Mouse (Mus musculus) adrenal gland (tissue): ENCODE measurements around the gene Kazn.

ENCODE experiments used
- intact Hi-C: fragments of 180-260 bp; cut with DNase I; formaldehyde crosslinking; loops from one replicate; pipeline ENCODE4 v1.15.1; 2025

Gene Kazn

DNA sequence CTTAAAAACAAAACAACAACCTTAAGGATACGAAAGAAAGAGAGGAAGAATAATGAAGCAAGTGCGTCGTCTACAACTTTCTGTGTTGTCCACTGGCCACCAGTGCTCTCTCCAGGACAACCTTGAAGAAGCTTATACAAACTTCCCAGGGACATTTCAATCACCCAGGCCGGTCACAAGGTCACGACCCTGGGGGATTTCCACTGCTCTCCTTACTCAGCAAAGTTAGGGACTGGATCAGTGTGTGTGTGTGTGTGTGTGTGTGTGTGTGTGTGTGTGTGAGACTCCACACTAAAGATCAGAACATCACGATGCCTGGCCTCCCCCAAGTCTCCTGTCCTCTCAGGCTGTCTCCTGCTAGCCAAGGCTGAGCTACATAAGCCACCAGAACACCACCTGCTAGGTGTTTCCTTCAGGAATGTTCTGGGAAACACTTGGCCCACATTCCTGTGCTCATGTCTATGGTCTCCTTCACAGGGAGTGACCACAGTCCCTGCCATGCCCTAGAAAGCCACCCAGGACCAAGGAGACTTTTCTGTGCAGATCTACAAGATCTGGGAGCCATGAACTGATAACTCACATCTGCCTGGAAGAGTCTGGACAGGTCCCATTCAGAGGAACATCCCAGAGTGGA, 3.7 kb upstream of the Kazn start:
- intact Hi-C loops: loop anchor here (5.0 kb wide), 1 partner anchor 51 kb away; no protein-coding TSS in a partner anchor

- intact Hi-C loops: loop anchor here (5.0 kb wide), 1 partner anchor 50 kb away; no protein-coding TSS in a partner anchor
These were observed 3.0 kb upstream of the Kazn start for GRCm38 (mm10) chr4:142242164-142242563.

DNA sequence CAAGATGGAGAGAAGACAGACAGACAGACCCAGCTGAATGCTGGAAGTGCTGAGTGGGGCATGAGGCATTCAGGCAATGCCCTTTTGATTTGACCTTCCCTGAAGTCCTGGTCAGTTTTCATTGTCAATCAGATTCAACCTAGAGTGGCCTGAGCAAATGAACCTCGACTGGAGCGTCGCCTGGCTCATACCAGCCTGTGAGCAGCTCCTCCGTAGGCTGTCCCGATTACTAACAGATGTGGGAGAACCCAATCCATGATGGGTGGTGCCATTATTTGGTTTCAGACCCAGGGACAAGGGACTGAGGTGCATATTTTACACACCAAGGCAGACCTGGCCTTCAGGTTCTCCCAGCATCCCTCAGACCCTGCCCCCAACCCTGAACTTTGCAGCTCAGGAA, 1.7 kb upstream of the Kazn start:
- intact Hi-C loops: loop anchor here (5.0 kb wide), 1 partner anchor 49 kb away; no protein-coding TSS in a partner anchor

- intact Hi-C loops: no loop called here
These were observed 538 bp downstream of the Kazn start for GRCm38 (mm10) chr4:142238486-142239239.

- intact Hi-C loops: no loop called here
These were observed 1.2 kb downstream of the Kazn start for GRCm38 (mm10) chr4:142238041-142238440.

DNA sequence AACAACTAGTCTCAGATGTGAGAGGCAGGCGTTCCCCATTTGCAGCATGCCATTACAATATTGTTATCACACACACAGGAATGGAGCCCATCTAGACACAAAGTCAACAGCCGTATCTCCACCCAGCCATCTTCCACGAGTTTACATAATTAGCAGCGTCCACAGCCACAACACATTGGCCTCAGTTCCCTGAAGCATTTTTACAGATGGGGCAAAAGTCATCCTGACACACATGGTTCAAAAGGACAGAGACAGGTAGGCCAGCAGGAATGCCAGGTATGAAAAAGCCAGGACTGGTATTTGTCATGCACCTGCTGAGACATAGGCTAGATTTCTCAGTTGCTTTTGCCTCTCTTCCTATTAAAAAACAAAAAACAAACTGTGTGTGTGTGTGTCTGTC, 2.5 kb downstream of the Kazn start:
- intact Hi-C loops: no loop called here

DNA sequence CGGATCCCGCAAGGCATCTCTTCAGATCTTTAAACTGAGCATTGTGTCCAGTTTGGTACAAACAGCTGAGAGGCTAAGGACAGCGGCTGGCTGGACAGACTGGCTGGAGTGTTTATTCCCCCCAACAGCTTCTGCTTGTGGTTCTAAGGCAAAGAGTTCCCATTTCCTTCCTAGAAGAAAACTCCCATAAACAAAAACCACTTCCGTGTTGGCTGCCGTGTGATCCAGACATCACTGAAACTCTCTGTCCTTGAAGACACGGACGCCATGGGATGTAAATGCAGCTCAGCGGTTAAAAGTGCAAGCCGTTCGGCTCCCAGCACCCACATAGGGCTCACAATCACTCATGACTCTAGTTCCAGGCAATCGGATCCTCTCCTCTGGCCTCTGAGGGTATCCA, 3.8 kb downstream of the Kazn start:
- intact Hi-C loops: no loop called here

DNA sequence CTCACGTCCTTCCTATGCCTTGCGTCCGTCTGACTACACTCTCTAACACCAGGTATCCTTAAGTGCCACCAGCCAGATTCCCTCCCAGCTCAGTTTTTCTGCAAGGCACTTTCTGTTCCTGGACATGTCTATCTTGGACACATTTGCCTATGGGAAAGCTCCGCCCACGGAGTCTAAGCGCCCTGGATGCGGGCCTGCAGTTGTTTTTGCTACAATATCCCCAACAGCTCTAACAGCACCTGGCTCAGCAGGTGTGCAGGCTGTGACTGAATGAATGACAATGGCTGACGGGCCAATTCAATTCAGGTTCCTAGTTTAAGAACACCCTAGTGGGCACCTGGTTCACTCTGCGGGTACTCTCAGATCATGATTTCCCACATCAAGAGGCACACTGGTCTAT, 4.4 kb downstream of the Kazn start:
- intact Hi-C loops: no loop called here

DNA sequence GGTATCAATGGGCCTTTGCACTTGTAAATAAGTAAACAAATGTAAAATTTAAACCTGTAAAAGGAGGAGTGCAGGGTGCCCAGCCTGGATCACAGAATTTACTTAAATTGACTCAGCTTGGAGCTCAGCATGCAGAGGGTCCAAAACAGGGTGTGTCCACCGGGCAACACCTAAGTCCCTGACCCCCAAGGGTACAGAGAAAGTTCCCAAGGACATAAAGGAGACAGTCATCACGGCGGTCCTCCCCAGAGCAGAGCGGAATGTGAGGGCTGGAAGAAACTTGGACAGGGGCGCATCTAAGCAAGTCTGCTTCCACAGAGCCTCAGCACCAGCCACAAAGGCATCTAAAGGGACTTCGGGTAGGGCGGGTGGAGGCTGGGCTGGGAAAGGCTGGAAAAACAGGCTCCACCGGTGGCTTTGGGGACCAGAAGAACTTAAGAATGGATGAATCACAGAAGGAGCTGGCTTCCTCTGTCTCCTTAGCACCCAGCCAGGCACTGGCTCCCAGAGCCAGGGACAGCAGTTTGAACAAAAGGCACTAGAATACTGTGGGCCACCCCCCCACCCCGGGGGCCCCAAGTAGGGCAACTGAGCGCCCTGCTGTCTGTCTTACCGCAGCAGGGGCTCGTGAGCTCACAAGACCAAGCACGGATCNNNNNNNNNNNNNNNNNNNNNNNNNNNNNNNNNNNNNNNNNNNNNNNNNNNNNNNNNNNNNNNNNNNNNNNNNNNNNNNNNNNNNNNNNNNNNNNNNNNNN, 10.2 kb downstream of the Kazn start:
- intact Hi-C loops: no loop called here

GRCm38 (mm10) chr4:142223898-142224645, 15.1 kb downstream of the Kazn start:
- intact Hi-C loops: no loop called here

DNA sequence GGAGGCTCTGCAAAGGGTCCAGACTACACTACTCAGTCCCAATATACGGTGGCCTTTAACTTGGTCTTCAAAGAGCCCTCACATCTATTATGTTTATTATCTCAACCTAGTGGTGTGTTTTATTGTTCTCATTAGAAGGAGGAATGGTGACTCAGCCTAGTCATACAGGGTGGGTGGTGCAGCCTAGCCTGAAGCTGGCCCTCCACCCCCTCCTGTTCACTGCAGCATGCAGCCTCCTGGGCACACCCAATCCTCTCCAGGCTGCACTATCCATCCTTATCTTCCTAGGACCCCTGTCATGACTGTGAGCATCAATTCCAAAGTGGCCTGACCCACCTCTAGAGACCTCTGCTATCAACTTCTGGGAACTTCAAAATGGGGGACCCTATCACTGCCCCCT, 16.8 kb downstream of the Kazn start:
- intact Hi-C loops: no loop called here

DNA sequence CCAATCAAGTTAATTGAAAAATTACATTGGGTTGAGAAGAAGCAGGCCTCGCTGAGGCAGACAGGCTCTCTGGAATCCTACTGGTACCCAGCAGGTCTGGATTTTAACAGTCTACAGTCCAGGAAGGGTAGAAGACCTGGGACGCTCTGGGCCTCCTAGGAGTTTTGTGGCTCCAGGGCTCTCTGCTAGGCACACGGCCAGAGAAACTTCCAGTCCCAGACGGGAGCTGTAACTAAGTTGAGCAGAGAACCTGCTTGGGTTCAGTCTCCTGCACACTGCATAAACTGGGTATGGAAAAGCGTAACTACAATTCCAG, 17.5 kb downstream of the Kazn start:
- intact Hi-C loops: no loop called here

- intact Hi-C loops: no loop called here
These were observed 18.0 kb downstream of the Kazn start for GRCm38 (mm10) chr4:142221025-142221756.

DNA sequence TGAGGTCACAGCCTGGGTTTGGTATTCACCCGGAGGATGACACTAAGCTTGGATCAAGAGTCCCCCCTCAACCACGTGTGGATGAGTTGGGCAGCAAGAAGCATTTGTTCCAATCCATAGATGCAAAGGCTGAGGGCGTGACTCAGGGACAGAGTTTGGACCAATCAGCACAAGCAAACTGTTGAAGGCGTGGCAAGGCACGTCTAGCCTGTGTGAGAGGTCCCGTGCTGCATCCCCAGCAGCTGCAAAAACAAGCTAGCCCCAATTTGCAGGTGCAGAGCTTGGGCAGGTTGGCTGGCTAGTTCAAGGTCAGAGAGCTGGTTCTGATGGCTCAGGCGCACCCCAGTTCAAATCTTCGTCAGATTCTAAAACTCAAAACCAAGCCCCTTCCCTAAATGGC, 20.2 kb downstream of the Kazn start:
- intact Hi-C loops: no loop called here

- intact Hi-C loops: no loop called here
These were observed 22.2 kb downstream of the Kazn start for GRCm38 (mm10) chr4:142217048-142217447.

GRCm38 (mm10) chr4:142215760-142216159, 23.4 kb downstream of the Kazn start:
- intact Hi-C loops: no loop called here

DNA sequence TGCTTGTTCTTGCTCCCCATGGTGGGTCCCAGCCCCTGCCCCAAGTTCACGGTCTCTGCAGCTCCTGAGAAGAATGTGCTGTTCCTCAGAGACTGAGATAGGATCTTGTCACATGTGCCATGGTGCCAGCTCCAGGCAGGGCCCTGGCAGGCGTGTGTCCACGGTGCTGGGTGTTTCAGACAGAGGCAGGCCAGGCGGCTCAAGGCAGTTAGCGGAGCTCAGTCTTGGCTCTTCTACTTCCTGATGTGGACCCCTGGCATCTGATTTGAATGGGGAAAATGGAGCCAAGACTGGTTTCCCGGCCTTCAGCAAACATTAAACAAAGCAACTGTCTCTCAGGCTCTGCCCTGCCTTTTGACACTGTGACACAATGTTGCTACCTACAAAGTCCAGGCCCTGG, 24.7 kb downstream of the Kazn start:
- intact Hi-C loops: no loop called here

DNA sequence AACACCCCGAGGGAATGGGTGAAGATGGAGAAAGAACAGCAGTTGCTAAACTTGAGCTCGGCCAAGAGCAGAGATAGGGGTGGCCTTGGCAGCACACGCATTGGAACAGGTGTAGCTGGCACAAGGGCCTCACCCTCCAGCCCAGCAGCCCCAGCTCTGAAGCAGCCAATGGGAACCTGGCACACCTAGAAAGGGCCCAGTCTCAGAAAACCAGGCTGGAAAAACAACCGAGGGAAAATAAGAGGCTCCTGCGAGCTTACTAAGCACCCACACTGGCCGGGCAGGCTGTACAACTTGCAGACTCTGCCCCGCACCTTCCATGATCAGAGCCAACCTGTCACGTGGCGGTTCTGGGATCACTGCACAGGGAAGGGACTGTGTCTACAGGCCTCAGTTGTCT, 26.8 kb downstream of the Kazn start:
- intact Hi-C loops: no loop called here

- intact Hi-C loops: no loop called here
These were observed 29.3 kb downstream of the Kazn start for GRCm38 (mm10) chr4:142209884-142210283.

- intact Hi-C loops: no loop called here
These were observed 29.7 kb downstream of the Kazn start for GRCm38 (mm10) chr4:142209476-142209875.

GRCm38 (mm10) chr4:142205693-142206092, 33.5 kb downstream of the Kazn start:
- intact Hi-C loops: no loop called here
